Mouse (Mus musculus) embryonic fibroblast, embryonic 13.5 days (primary cell): ENCODE results near the gene Rhoa. TPM values are rescaled to one million over a fixed set of nuclear protein-coding genes. Genes with fewer than 3 reads are reported as not detected.
A peak's percentile ranks its signal among the peaks of the same experiment; 100 is the strongest.

Experiments used
- H3K27ac ChIP-seq: 2 replicates; pipeline ENCODE4 v1.5.1; 2012; ENCODE audit warnings: low read length, control low read depth, inconsistent platforms; ENCODE audit not compliant: insufficient read depth
- H3K4me1 ChIP-seq: 2 replicates; pipeline ENCODE4 v1.6.1; 2011; ENCODE audit warnings: low read length; ENCODE audit not compliant: control insufficient read depth, insufficient read depth
- H3K4me3 ChIP-seq: 2 replicates; pipeline ENCODE4 v1.5.1; 2011; ENCODE audit warnings: mild to moderate bottlenecking, control low read depth, low read length; ENCODE audit not compliant: insufficient read depth
- CTCF ChIP-seq: IDR thresholded peaks from 2 replicates; pipeline ENCODE4 v1.5.1; 2011; ENCODE audit warnings: mild to moderate bottlenecking, control low read depth, low read length, moderate library complexity, borderline replicate concordance; ENCODE audit not compliant: insufficient read depth
- POLR2A ChIP-seq: IDR thresholded peaks from 2 replicates; pipeline ENCODE4 v1.6.1; 2011; ENCODE audit warnings: low read depth, mild to moderate bottlenecking, control low read depth, low read length, moderate library complexity
- polyA plus RNA-seq: library from polyadenylated mRNA; stranded (reverse); fragments of >200 nt; gene quantifications from 2 replicates; pipeline ENCODE4 v1.2.4, GENCODE M21; 2011; ENCODE audit warnings: low read depth; ENCODE audit not compliant: missing spikeins, insufficient read length

Rhoa gene
- polyA plus RNA-seq, 1 experiment, result 575 TPM

GRCm38 (mm10) chr9:108340258-108341138 is 34.6 kb downstream of the Rhoa start:
- Histone ChIP-seq H3K4me1 (peaks cover 9% of the 10 kb centered on the region), H3K27ac (peak overlapping the region; percentile 98), H3K4me3 (peak overlapping the region; percentile 76)
- TF ChIP-seq POLR2A (peak; percentile 16; the same call in 1 of the 2 replicates), CTCF (no peak)

DNA sequence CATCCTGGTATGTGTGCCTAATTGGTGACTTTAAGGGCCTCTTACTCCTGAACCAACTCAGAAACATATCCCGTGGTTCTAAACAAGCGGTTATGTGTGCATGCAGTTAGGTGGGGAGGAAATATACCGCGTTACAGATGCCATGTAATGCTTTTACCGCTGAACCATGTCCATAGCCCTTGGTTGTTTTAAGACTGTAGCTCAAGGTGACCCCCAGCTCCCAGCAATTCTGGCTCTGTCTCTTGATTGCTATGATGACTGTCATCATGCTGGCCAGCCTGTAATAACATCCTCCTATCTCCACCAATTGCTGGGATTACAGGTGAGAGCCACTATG is 35.2 kb downstream of the Rhoa start:
- H3K27ac ChIP-seq, result peak overlapping the region; percentile 98
- TF ChIP-seq CTCF, result no peak
- TF ChIP-seq POLR2A, result peak; percentile 40; the same call in 1 of the 2 replicates
- H3K4me3 ChIP-seq, result no peak overlapping the region
- H3K4me1 ChIP-seq, result peaks cover 9% of the 10 kb centered on the region

DNA sequence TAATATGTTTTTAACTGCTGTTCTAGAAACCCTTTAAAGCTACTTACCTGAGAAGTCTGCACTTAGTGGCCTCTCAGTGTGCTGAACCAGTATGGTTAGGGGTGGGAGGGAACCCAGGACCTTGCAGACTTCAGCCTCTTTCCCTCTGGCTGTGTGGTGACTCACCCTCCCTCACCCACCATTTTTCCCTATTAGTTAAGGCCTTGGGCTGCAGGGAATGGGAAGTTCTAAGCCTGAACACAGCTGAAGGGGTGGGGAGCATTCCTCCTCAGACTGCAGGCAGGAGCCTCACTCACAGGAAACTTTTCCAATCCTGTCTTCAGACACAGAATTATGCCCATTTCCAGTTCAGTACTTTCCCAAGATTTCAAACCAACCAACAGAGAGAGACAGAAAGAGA is 35.9 kb downstream of the Rhoa start:
- TF ChIP-seq POLR2A (peak; percentile 30; the same call in 1 of the 2 replicates), CTCF (no peak)
- Histone ChIP-seq H3K4me3 (no peak overlapping the region), H3K27ac (peak overlapping the region; percentile 98), H3K4me1 (peaks cover 9% of the 10 kb centered on the region)

GRCm38 (mm10) chr9:108342301-108342831 is 36.4 kb downstream of the Rhoa start:
- H3K4me1 ChIP-seq, result peaks cover 9% of the 10 kb centered on the region
- H3K4me3 ChIP-seq, result no peak overlapping the region
- no peak for TF ChIP-seq POLR2A
- TF ChIP-seq CTCF, result no peak
- peak overlapping the region; percentile 98 for H3K27ac ChIP-seq

GRCm38 (mm10) chr9:108343331-108343730 is 37.4 kb downstream of the Rhoa start:
- Histone ChIP-seq H3K27ac (peak overlapping the region; percentile 98), H3K4me1 (peaks cover 9% of the 10 kb centered on the region), H3K4me3 (no peak overlapping the region)
- no peak for TF ChIP-seq CTCF
- no peak for TF ChIP-seq POLR2A

GRCm38 (mm10) chr9:108343835-108344234 is 37.9 kb downstream of the Rhoa start:
- TF ChIP-seq POLR2A, result no peak
- no peak for TF ChIP-seq CTCF
- H3K4me3 ChIP-seq, result no peak overlapping the region
- H3K27ac ChIP-seq, result no peak overlapping the region
- H3K4me1 ChIP-seq, result peaks cover 9% of the 10 kb centered on the region

GRCm38 (mm10) chr9:108344471-108344870 is 38.5 kb downstream of the Rhoa start:
- Histone ChIP-seq H3K4me3 (no peak overlapping the region), H3K4me1 (peaks cover 9% of the 10 kb centered on the region), H3K27ac (no peak overlapping the region)
- no peak for TF ChIP-seq POLR2A
- TF ChIP-seq CTCF, result no peak

GRCm38 (mm10) chr9:108347024-108347423 is 41.1 kb downstream of the Rhoa start:
- H3K27ac ChIP-seq, result peak overlapping the region; percentile 85
- peak overlapping the region; percentile 56 for H3K4me3 ChIP-seq
- TF ChIP-seq POLR2A (no peak), CTCF (no peak)
- H3K4me1 ChIP-seq, result peaks cover 3% of the 10 kb centered on the region

- TF ChIP-seq CTCF, result no peak
- TF ChIP-seq POLR2A, result peak; percentile 79
- H3K4me1 ChIP-seq, result no peaks in the 10 kb centered on the region
Observed at GRCm38 (mm10) chr9:108347540-108348289, 41.8 kb downstream of the Rhoa start, which contains the start of gene Usp4. TSS of gene Usp4 (plus strand) at chr9:108347853.

More at GRCm38 (mm10) chr9:108347540-108348289, 41.8 kb downstream of the Rhoa start, which contains the start of gene Usp4:
- Histone ChIP-seq H3K4me3 (peak within 1 kb of the TSS; percentile 84), H3K27ac (peak within 1 kb of the TSS; percentile 97)
